Mouse (Mus musculus) frontal cortex, postnatal 25 days (tissue): ENCODE measurements around the gene Cd81.

Experiments
- DNase-seq, 2 experiments: peaks; one replicate each; pipeline ENCODE4 v3.0.0; 2022; ENCODE audit warnings: low spot score in 2 of 2

The Cd81 gene

DNA sequence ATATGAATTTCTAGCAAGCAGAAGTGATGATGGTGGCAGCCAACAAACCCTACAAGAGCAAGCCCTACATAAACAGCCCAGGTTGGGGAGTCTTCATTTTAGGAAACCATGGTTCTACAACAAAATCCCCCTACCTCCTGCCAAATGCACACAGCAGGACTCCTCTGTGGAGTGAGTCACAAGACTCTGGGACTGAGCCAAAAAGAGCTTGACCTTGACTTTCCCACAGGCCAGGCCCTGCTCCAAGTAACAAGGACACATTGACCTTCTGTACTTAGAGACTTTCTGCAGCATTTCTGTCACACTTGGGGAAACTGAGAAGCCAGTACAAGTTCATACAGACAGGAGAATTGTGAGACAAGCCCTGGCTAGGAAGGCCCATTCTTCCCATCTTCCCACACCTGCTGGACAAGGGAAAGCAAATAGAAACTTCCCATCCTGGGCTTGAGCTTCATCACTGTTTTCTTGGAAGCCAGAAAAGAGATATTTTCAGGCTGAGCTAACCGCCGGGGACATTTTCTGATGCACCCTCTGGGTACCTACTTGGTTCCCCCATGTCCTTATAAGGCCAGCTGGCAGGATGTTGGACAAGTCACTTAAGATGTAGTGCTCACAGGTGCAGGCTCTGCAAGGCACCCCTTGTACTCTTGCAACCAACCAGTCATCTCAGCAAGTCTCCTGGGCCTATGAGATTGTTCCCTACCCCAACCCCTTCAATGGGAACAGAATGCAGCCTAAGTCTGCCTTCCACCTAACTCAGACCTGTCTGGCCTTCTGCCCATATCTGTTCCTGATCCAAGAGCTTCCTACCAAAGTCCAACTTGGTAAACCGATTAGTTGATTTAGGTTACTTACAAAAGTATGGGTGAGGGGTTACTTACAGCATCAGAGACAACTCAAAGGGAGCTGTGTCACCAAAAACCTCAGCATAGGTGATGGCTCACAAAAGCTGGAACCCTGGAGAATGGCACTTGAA, 2.4 kb upstream of the Cd81 start:
- DNase-seq: no peak

DNA sequence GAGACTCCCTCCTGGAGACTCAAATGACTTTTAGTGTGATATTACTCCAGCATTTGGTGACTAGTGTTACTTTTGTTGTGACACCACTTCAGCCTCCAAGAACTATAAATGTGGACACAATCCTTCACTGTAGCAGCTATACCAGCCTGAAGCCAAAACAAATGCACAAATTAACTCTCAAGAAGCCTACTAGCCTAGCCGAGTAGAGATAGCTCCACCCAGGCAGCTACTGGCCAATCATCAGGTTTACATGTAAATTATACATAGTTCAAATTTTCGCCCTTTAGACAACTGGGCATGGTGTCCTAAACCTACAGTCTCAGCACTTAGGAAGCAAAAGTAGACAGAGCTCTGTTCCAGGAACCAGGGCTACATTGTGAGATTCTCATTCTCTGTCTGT, 1.2 kb upstream of the Cd81 start:
- DNase-seq: no peak

DNA sequence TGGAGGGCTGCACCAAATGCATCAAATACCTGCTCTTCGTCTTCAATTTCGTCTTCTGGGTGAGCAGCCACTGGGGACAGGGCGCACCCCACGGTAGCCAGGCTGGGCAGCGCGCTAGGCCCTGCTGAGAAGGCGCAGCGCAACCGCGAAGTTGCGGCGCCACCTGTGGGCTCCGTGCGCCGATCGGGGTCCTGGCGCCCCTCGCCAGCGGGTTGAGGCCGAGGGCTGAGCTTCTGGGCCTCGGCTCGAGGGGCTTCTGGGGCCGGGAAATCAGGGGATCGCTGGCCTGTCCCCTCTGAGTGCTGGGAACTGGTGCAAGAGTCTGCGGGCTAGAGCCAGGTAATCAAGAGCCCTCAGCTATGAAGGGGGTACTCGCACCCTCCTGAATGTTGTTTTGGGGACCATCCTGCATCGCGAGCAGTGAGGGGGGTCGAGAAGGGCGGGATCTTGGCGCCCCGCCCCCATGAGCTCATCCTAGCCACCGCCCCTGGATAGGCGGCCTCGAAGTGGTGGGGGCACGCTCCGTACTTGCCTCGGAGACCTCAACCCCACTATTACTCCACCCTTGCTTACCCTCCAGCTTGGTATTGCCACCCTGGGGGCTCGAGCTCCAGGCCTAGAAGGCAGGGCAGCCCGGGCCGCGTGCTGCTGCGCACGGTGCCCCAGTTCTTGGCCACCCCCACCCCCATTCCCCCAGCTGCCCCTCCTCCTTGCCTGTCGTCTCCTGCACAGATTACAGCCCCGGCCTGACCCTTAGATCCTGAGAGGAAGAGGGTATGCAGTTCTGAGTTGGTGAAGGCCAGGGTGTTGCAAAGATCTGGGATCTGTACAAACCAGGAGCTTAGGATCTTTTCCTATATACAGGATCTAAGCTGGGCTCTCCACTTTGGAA, 715 bp downstream of the Cd81 start:
- no peak for DNase-seq

DNA sequence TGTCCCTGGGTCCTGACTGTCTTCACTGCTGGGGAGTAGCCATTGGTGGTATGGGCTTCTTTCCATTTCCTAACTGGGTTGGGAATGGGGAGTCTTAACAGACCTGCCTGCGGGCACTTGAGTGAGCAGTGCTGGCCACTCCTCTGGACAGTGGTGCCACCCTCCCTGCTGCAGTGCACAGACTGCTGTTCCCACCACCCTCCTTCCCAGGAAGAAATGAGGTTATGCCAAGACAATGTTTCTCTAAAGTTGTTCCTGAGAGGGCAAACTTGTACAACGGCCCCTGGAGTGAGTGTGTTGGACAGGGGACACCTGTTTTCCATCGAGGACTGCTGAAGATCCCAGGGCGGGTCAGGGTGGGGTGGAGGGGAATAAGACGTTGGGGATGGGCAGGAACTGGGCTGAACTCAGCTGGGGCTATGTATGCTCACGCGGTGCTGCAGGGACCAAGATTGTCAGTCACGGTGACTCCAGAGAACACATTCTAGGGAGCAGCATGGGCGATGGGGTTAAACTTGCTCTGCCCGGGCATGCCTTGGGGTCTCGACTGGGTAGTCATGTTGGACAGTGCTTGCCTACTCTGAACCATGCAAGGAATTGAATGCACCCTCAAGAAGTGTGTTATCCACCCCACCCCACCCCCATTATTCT, 1.5 kb downstream of the Cd81 start:
- DNase-seq: no peak

DNA sequence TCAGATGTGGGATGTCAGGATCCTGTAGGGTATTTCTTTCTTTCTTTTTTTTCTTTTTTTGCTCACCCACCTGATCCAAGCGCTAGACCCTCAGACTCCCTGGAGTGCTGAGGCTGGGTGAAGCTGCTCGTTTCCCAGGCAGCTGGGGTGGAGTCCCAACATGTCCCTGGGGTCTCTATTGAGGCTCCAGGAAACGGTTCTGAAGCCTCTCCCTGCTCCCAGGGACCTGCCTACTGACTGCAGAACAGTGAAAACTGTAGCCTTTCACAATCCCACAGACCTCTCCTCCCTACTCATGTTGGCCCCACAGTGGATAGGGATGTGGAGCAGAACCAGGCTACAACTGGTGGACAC, 2.0 kb downstream of the Cd81 start:
- DNase-seq: no peak

DNA sequence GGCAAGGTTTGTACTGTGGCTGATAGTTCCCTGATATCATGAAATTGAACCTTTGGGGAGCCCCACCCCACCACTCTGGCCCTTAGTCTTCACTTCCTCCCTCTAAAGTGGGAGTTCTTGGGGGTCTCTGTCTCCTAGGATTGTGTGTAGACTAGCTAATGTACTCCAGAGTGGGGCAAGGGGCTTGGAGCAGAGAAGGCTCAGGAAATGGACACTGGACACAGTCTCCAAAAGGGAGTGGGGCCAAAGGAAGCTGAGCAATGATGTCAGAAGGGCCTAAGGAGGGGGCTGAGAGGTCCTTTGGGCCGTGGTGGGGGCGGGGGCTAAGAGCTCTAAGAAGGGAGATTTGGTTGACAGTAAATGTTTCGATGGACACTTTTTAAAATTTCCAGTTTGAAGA, 2.5 kb downstream of the Cd81 start:
- DNase-seq: no peak

DNA sequence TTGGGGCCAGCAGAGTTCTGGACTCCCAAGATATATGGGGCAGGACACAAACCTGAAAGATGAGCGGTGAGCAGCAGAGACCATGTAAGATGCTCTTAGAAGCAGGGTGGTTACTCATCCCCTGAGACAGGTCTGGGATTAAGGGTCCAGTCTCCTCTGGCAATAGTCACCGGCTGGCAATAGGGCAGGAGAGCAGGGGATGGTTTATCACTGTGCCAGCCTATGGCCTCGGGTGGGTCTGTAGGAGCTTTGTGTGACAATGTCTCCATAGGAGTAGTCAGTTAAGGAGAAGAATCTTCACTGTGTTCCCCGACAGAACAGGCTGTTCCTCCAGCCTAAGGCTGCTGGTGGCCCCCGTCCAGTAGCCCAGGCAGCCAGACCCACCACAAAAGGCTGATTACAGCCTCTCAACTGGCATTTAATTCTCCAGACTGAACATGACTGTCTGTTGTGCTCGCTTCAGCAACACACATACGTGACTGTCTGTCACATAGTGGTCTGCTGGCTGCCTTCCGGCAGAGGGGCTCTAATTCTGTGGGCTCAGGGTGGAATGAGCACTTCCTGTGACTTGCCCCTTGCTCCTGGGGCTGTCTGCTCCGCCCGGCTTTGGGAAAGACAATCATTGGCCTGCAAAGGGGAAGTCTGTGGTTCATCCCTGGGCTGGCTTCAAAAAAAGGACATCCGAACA, 3.1 kb downstream of the Cd81 start:
- DNase-seq: no peak

DNA sequence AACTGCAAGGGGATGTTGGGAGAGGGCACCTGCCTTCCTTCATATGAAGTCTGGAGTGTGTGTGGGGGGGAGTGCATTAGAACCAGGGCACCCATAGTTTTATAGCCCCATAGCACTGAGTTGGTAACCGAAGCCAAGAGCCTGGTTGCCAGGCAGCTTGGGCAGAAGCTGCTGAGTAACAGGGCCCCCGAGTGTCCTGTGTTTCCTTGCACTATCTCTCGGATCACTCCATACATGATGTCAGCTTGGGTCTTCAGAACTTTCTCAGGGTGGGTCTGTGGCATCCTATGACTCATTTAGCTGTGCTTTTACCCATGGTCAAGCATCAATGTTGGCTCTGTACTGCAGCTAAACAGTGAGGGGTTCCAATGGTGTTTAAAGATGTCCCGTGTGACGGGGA, 4.5 kb downstream of the Cd81 start:
- DNase-seq: no peak

DNA sequence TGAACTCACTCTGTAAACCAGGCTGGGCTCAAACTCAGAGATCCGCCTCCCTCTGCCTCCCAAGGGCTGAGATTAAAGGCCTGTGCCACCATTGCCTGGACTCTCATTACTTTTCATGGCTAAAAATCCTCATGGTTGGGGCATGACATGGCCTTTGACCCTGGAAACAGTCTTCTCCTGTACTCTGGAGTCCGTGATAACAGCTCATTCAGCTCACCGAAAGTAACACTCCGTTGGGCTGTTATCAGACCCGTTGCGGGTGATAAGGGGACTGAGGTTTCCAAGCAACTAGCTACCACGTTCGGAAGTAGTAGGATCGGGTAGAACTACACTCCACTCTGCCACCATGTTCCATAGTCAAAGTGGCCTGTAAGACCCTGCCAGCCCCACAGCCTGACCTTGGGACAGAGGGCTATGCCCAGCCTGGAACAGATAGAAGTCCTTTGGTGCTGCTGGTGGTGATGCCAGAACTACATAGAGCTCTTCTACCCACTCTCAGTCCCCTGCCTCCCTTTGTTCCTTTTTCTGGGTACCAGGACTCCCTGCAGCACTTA, 5.2 kb downstream of the Cd81 start:
- no peak for DNase-seq

DNA sequence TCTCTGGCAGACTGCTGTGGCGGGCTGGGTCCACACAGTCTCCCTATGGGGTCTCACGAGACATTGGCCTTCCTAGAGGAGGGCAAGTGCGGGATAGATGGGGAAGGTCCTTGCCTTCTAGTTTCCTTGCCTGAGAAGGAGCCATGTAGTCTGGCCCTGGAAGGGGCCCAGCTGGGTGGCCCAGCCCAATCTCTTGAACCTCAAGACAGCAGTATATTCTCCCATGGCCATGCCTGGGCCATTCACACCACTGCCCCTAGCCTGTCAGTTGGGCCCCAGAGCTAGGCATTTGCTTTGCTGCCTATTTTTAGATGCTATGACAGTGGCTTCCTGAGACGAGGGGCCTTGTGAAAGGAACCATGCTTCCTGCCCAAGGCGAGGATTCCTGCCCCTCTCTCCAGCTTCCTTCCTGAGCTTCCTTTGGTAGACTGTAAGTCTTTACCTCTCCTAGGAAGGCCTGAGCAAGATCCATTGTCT, 5.7 kb downstream of the Cd81 start:
- no peak for DNase-seq

DNA sequence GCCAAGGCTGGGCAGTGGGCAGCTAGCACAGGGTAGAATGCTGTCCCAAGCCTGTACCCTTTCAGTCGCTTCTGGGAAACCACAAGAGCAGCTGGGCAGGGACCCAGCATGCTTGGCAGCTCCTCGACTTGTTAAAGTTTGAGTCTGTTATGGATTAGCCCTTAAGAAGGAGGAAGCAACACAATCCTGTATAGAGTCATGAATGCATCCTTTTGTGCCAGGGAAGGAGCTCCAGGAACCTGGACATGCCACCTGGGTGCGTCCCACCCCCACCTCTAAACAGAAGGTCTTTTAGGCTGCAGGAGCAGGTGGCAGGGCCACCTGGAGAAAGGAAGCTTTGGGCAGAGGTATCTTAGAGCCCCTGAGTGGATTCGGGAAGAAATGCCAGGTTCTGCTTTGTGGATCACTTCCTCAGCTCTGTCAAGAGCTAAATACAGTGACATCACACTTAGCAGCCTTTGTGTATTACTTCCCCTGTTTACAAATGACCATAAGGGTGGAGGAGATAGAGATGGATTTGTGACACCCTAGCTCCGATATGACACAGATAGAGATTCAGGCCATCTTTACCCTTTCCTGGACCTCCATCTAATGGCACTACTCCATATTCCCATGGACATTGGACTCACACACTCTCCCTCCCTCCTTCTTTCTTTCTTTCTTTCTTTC, 6.8 kb downstream of the Cd81 start:
- DNase-seq: no peak

DNA sequence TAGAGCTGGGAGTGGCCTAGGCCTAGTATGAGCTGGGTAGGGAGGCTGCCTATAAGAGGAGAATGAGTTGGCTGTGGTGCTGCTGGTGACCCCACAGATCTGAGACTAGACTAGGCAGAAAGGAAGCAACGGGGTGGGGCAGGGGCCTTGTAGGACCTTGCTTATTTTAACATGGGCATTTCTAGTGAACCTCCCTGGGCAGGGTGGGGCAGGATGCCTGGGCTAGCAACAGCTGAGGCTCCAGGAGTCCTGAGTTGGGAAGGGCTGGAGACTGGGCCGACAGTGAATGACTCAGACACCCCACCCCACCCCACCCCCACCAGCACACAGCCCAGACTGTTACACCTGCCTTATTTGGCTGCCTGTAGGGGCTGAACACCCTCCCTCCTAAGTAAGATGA, 10.2 kb downstream of the Cd81 start:
- DNase-seq: no peak

DNA sequence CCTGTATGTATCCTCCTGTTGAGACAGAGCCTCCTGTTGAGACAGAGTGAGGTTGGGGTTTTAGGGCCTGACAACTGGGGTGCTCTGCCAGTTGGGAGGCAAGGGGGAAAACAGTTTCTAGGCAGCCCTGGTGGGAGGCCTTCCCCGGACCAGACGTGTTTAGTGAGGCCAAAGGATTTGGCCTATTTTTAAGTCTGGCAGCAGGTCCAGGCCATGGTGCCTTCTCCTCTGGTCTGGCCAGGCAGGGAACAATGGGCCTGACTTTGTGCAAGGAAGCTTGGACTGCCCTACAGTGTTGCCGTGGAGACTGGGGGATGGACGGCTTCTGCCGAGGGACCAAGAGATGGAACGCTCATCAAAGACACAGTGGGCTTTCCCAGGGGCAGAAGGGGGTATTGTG, 11.7 kb downstream of the Cd81 start:
- no peak for DNase-seq

DNA sequence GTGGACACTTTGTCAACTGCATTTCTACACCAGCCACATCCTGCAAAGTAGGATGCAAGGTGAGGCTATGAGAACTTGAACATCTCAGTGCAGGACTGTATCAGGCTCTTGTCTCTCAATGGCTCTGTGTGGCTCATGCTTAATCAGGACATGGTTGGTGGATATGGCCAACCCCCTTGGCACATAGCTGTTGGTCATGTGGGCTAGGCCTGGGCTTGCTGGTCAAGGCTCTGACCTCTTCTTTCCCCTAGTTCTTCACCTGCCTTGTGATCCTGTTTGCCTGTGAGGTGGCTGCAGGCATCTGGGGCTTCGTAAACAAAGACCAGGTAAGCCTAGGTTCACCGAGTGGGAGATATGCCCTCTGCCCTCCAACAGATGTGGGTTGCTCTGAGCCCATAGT, 13.2 kb downstream of the Cd81 start:
- DNase-seq: no peak

DNA sequence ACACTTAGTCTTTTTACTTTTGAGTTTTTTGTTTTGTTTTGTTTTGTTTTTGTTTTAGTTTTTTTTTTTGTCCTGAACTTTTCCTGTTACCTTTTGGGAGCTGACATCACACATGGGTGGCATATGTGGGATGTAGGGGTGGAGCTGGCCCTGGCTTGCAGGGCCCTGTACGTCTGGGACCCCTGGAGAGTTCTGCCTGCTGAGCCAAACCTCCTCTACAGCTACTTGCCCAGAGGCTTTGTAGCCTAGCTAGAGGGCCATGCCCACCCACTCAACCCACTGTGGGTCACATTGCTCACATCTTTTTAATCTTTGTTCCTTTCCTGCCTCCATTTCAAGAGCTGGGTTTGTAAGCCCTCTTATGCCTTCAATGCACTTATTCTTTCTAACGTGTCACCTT, 14.9 kb downstream of the Cd81 start:
- DNase-seq: no peak

DNA sequence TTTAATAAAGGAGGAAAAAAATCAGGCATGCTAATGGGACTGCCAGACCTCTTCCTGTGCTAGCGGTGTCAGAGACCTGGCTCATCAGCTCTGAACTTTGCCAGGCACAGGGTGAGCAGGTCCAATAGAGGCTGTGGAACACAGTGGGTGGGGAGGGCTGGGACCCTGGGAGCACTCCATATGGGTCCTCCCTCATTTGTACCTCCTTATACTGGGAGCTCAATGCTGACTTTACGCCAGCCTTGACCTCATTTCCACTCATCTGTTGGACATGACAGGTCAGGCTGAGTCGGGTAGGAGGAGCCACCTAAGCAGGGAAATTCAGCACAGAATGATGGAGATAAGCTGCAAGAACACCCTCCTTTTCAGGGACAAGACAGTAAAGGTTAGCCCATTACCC, 15.4 kb downstream of the Cd81 start:
- no peak for DNase-seq

DNA sequence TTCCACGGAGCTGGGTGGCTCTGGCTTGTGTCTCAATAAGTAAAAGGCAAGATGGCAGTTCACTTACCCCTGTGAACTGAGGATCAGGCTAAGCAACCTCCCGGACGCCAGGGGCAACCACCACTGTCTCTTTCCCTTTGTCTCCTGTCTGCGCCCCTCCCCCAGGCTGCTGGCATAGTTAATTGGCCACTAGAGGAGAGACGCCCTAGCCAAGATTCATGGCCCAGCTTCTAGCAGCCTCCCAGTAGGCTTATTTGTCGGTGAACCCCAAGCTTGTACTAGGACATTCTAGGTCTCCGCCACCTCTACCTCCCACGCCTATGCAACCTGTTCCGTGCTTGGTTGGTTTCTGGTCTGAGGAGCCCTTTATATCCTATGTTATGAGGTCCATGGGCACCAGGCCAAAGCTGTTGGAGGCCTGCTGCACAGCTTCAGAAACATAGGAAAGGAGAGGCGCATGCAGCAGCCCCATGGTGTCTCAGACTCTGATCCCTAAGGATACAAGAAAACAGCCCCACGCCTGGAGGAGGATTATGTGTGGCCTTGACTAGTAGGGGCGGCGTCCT, 15.9 kb downstream of the Cd81 start:
- peak; percentile 17 to 21 for DNase-seq

DNA sequence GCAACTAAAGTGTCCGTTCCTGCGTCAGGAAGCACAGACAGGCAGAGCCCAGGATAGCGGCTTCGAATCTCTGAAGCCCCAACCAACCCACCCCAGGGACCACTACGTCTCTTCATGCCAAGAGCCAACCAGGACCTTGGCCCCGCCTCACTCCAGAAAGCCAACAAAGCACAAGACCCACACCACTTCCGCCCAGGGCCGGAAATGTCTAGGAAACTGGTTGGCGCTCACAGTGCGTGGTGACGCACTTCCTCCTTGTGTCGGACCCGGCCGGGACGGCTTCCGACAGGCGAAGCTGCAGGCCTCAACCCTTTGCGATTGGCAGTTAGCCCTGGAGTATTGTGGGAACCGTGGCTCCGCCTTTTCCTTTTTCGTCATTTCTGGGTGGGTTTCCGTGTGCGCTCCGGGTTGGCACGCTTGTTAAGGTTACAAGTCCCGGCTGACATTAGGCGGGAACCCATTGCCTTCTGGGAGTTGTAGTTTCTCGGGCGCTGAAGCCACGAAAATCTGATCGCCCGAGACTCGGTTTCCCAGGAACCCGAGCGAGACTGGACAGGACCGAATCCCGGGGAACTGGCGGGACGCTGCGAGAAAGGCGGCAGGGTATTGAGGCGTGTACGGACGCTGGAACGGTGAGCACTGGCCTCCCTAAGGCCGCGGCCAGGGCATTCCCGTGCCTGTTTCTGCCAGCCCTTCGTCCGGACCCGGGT, 16.5 kb downstream of the Cd81 start, which contains the start of gene Tssc4:
TSS of gene Tssc4 (plus strand) at position 368 of the 710 bp plus-strand sequence.
- DNase-seq: peak; percentile 88 to 96

DNA sequence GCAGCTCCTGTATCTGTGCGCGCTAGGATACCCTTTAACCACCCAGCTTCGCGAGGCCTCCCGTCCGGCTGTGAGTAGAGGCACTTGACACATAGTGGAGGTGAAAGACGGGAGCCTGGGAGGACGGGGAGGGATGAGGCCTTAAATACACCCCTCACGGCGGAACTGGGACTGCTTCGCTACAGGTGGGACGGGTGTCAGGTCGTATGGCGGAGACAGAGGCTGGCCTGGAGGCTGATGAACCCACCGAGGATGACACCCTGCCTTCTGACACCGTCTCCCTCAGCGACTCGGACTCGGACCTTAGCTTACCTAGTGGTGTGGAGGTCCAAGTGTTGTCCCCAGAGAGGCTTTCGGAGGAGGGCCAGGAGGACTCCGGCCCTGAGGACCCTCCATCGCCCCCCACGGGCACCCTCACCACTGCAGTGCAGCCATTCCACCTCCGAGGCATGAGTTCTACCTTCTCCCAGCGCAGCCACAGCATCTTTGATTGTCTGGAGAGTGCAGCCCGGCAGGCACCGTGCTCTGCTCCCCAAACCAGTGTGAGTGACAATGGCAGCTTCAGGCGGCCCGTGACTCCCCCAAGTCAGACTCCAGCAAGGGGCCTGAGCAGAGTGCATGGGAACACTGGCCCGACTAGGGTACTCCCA, 17.3 kb downstream of the Cd81 start:
- no peak for DNase-seq
